Mouse (Mus musculus): ENCODE data around the gene 6330409D20Rik.

Gene 6330409D20Rik

GRCm38 (mm10) chr2:32727435-32727834 lies 13.4 kb downstream of the 6330409D20Rik start:
- CTCF ChIA-PET, result interaction anchor here (2.2 kb wide), 1 partner anchor 13 kb away, joined by 13 read pairs; no protein-coding TSS in a partner anchor

DNA sequence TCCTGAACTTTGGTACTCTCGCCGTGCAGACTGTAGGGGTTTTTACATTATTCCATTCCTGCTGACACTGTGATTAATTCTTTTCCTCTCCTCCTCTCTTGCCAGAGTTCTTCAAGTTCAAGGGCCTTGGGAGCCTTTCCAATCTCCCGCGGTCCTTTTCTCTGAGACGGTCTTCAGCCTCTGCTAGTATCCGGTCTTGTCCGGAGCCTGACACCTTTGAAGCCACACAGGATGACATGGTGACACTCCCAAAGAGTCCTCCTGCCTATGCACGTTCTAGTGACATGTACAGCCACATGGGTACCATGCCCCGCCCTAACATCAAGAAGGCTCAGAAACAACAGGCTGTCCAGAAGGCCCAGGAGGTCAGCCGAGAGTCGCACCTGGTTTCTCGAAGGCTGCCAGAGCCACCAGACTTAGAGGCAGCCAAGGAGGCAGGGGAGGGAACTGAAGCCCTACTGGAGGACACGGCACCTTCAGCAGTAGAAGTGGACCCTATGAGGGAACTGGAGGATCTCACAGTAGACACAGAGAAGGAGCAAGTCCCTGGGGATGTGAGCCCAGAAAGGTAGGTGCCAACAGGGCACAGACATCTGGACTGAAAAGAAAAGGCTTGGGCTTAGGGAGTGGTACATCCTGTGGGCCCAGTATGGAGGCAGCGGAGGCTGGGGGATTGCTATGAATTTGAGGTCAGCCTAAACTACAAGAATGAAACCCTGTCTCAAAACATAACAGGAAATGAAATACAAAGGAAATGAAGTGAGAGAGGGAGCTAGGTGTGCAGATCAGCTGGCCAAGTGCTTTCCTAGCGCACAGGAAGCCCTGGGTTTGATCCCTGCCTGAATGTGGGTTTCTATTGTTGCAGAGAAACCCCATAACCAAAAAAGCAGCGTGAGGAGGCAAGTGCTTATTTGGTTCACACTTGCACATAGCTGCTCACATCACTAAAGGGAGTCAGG lies 15.7 kb downstream of the 6330409D20Rik start:
- CTCF ChIA-PET, result no interaction called here

- CTCF ChIA-PET, result interaction anchor here (0.6 to 1.2 kb wide), 2 partner anchors 9 to 135 kb away, joined by 3 to 4 read pairs; no protein-coding TSS in a partner anchor
These were observed 16.7 kb downstream of the 6330409D20Rik start for GRCm38 (mm10) chr2:32724149-32724548.

DNA sequence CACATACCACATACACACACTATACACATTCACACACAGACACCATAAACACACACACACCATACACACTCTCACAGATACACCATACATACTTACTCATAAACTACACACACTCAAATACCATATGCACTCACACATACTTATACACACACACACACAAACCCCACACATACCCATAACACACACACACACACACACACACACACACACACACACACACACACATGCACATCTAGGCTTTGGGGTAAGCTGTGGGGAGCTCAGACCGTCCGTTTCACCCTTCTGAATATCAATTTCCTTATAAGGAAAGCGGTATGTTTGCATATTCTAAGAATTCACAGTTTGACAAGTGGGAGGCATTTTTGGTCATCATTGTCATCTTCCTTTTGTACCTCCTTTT lies 18.2 kb downstream of the 6330409D20Rik start:
- CTCF ChIA-PET, result interaction anchor here (0.6 kb wide), 1 partner anchor 55 kb away, joined by 6 read pairs; no protein-coding TSS in a partner anchor

- CTCF ChIA-PET, result interaction anchor here (0.6 kb wide), 1 partner anchor 56 kb away, joined by 6 read pairs; no protein-coding TSS in a partner anchor
These were observed 18.8 kb downstream of the 6330409D20Rik start for GRCm38 (mm10) chr2:32722046-32722445.

DNA sequence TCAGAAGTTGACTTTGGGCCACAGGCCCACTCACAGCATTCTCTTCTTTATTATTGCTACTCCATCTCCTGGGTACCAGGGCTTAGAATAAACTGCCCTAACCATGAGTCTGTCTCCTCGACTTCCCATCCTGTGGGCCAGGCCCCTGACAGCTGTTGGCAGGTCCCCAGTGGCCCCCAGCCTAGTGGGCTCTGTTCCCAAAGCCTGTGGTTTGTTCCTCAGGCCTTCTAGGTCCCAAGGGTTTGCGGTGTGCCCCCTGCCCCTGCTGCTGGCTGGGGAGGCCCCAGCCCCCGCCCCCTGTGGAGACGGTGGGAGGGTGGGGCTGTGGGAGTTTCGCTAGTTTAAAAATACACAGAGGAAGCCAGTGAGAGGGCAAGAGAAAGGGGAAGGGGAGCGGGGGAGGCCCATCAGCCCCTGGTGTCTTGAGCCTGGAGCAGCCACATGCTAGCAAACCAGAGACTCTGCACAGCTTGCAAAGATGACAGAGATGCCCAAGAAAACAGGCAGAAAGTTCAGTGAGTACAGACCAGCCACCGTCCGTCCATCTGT lies 20.1 kb downstream of the 6330409D20Rik start, which contains the start of gene Sh2d3c:
Gene Sh2d3c, plus strand, starts transcription at position 375 of the 549 bp plus-strand sequence.
- CTCF ChIA-PET, result interaction anchor here (0.5 to 0.7 kb wide), 2 partner anchors 15 to 18 kb away, joined by 3 to 6 read pairs; no protein-coding TSS in a partner anchor

DNA sequence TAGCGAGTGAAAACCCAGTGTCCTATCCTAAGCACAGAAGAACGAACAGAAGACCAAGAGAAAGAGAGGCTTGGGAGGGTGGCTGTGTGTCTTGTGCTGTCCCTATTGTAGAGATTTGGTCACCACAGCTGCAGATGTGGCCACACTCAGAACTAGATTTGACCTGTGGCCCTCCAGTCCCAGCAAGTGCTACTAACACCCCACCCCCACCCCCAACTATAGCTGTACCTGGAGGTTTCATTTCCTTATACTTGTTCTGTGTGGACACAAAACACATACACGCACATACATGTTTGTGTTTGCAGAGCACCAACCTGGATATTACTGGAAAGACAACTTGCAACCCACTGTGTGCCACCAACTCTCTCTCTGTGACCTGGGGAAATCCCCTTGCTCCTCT lies 20.8 kb downstream of the 6330409D20Rik start:
- CTCF ChIA-PET, result interaction anchor here (0.7 kb wide), 1 partner anchor 14 kb away, joined by 6 read pairs; no protein-coding TSS in a partner anchor

- CTCF ChIA-PET, result no interaction called here
These were observed 22.1 kb downstream of the 6330409D20Rik start for GRCm38 (mm10) chr2:32718761-32719160.

- CTCF ChIA-PET, result interaction anchor here (1.5 to 2.3 kb wide), 2 partner anchors 9 to 12 kb away, joined by 4 to 13 read pairs; no protein-coding TSS in a partner anchor
These were observed 25.8 kb downstream of the 6330409D20Rik start for GRCm38 (mm10) chr2:32714987-32715425.

- CTCF ChIA-PET, result interaction anchor here (1.2 to 2.3 kb wide), 3 partner anchors 10 to 38 kb away, joined by 3 to 13 read pairs (median 4); no protein-coding TSS in a partner anchor
These were observed 26.5 kb downstream of the 6330409D20Rik start for GRCm38 (mm10) chr2:32714117-32714986.

DNA sequence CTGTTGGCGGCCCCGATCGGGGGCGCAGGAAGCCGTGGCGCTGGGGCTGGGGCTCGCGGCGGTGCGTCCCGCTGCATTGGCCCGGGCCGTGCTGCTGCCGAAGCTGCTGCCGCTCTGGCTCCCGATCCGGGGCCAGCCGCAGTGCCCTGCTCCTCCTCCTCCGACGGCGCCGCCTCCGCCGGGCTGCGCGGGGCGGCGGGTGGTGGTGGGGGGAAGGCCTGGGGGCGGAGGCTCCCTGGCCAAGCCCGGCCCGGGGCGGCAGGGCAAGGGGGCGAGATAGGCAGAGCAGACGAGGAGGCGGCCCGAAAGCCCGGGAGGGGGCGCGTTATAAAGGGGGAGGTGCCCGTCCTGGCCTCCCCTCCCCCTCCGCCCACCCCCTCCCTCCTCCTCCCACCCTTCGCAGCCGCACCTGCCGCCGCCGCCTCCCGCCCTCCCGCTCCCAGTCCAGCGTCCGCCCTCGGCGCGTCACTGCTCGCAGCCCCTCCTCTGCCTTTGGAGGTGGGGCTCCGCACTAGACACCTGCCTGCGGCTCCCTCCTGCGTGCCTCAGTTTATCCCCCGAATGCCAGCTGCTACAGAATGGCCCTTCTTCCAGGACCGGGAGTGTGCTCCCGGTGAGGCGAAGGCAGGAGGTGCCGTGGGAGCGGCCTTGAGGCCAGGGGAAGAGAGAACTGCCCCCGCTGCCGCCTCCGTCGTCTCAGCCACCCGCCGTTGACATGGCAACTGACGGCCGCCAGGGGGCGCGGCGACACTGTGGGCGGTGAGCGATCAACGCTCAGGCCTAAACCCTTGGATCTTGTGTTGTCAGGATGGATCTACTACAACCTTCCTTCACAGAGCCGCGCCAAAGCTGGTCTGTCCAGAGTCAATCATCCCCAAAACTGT lies 27.6 kb downstream of the 6330409D20Rik start, which contains the start of gene Cdk9:
Gene Cdk9, minus strand, starts transcription at position 143 of the 884 bp plus-strand sequence.
- CTCF ChIA-PET, result interaction anchor here (0.8 to 2.3 kb wide), 3 partner anchors 14 to 39 kb away, joined by 3 to 13 read pairs (median 4); no protein-coding TSS in a partner anchor

GRCm38 (mm10) chr2:32712586-32712933 lies 28.3 kb downstream of the 6330409D20Rik start:
- CTCF ChIA-PET, result interaction anchor here (0.5 kb wide), 1 partner anchor 64 kb away, joined by 3 read pairs; no protein-coding TSS in a partner anchor

DNA sequence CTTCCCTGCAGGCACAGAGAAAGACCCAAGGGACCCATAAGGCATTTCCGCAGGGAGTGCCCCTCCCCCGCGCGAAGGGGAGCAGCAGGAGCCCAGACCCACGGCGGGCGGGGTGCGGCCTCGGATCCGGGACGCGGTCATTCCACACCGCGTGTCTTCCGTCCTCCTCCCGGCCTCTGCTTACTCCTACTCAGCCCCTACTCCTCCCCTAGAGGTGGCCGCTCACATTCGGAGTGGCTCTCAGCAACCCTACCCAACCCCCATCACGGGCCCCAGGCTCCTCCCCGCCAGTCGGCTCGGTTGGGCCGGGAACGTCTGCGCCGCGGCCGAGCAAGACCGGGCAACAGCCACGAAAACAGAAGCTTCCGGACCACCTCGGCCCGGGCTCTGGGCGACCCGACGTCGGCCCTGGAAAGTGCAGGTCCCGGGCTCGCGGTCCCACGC lies 28.7 kb downstream of the 6330409D20Rik start:
- CTCF ChIA-PET, result interaction anchor here (0.5 kb wide), 1 partner anchor 64 kb away, joined by 3 read pairs; no protein-coding TSS in a partner anchor

- CTCF ChIA-PET, result no interaction called here
These were observed 29.3 kb downstream of the 6330409D20Rik start for GRCm38 (mm10) chr2:32711301-32712056.

DNA sequence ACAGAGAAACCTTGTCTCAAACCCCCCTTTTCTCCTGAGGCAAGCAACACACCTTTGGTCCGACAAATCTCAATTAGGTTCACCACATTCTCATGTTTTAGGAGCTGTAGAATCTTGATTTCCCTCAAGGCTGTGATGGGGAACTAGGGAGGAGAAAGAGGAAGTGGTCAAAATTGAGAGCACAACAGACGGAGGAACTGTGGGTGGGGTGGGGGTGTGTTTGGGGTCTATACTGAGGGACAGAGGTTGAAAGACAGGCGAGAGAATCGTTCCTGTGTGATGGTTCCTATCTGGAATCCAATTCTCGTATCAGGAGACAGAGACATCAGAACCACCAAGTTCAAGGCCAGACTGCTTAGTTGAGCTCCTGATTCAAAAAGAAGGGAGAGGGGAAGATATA lies 30.4 kb downstream of the 6330409D20Rik start:
- CTCF ChIA-PET, result no interaction called here

GRCm38 (mm10) chr2:32709521-32710137 lies 31.2 kb downstream of the 6330409D20Rik start:
- CTCF ChIA-PET, result no interaction called here

DNA sequence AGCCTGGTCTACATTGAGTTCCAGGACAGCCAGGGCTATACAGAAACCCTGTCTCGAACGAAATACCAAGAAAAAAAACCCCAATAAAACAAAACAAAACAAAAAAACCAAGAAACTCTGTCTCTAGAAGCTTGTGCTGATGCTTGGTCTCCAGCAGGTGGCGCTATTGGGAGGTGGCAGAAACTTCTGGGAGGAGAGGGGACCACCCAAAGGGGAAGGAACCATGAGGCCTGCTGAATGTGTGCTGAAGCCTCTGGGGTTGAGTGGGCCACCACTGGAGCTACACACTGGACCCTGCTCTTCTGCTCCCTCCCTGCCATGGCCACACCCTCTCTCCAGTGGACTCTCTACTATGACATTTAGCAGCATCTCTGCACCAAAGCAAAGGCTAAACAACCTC lies 32.2 kb downstream of the 6330409D20Rik start:
- CTCF ChIA-PET, result interaction anchor here (0.6 to 1.2 kb wide), 6 partner anchors 11 to 142 kb away, joined by 3 read pairs; no protein-coding TSS in a partner anchor

GRCm38 (mm10) chr2:32706971-32707370 lies 33.8 kb downstream of the 6330409D20Rik start:
- CTCF ChIA-PET, result no interaction called here

All from spleen, embryonic (tissue).